Mouse (Mus musculus) yolk sac, embryonic 10.5 days (tissue): ENCODE data around the gene Tmem206.

Experiments
- DNase-seq: peaks from one replicate; pipeline ENCODE4 v3.0.0-alpha.2; 2017; ENCODE audit warnings: low spot score

Tmem206 gene

GRCm38 (mm10) chr1:191307766-191308455 lies 17.8 kb upstream of the Tmem206 start:
- no peak for DNase-seq

- DNase-seq = no peak
Measured at GRCm38 (mm10) chr1:191311296-191311898, 14.3 kb upstream of the Tmem206 start.

GRCm38 (mm10) chr1:191312513-191312941 lies 13.2 kb upstream of the Tmem206 start:
- DNase-seq = peak; percentile 82

- no peak for DNase-seq
Measured at GRCm38 (mm10) chr1:191313158-191313557, 12.6 kb upstream of the Tmem206 start.

- no peak for DNase-seq
Measured at GRCm38 (mm10) chr1:191313926-191314325, 11.8 kb upstream of the Tmem206 start.

- DNase-seq = no peak
Measured at GRCm38 (mm10) chr1:191316818-191317217, 8.9 kb upstream of the Tmem206 start.

GRCm38 (mm10) chr1:191317591-191318196 lies 8.0 kb upstream of the Tmem206 start, which contains the start of gene Nenf:
Gene Nenf, minus strand, starts transcription at chr1:191318194.
- peak; percentile 69 for DNase-seq

- DNase-seq = no peak
Measured at GRCm38 (mm10) chr1:191318686-191319085, 7.0 kb upstream of the Tmem206 start.

GRCm38 (mm10) chr1:191323381-191323780 lies 2.3 kb upstream of the Tmem206 start:
- DNase-seq = no peak

- DNase-seq = no peak
Measured at GRCm38 (mm10) chr1:191324733-191325590, 750 bp upstream of the Tmem206 start.

GRCm38 (mm10) chr1:191326233-191326882 lies 646 bp downstream of the Tmem206 start:
- DNase-seq = peak; percentile 47

- DNase-seq = no peak
Measured at GRCm38 (mm10) chr1:191327258-191327657, 1.5 kb downstream of the Tmem206 start.

GRCm38 (mm10) chr1:191328019-191328441 lies 2.3 kb downstream of the Tmem206 start:
- no peak for DNase-seq

- DNase-seq = no peak
Measured at GRCm38 (mm10) chr1:191330356-191330755, 4.6 kb downstream of the Tmem206 start.

GRCm38 (mm10) chr1:191334500-191334899 lies 8.8 kb downstream of the Tmem206 start:
- DNase-seq = no peak

GRCm38 (mm10) chr1:191339876-191340275 lies 14.2 kb downstream of the Tmem206 start:
- DNase-seq = no peak

- no peak for DNase-seq
Measured at GRCm38 (mm10) chr1:191340530-191340929, 14.8 kb downstream of the Tmem206 start.

GRCm38 (mm10) chr1:191347602-191348001 lies 21.9 kb downstream of the Tmem206 start:
- no peak for DNase-seq

GRCm38 (mm10) chr1:191348592-191348991 lies 22.9 kb downstream of the Tmem206 start:
- DNase-seq = no peak

- no peak for DNase-seq
Measured at GRCm38 (mm10) chr1:191348996-191349395, 23.3 kb downstream of the Tmem206 start.

- DNase-seq = no peak
Measured at GRCm38 (mm10) chr1:191349486-191350037, 23.9 kb downstream of the Tmem206 start.
